8 mouse cellular contexts compared by ENCODE assay signal in genomic region chr6:124755831-124756595, GRCm38 (mm10). TPM values are rescaled to one million over a fixed set of nuclear protein-coding genes. Genes with fewer than 3 reads are reported as not detected.
DNase-seq lines count a peak whose midpoint lies in the region; ATAC-seq and TF ChIP-seq lines count a peak whose summit lies in the region.

Gene Gm45234 (minus strand): TSS chr6:124756021.
Gene Atn1 (minus strand): TSS chr6:124756524.

- intact Hi-C loops in heart, postnatal 14 days (cut with DNase I), result loop anchor here (2.0 to 5.0 kb wide), 4 partner anchors 15 to 244 kb away; partner anchors contain the start of genes C1ra, C1rb, Grcc10 and Spsb2

- peak within 1 kb of the TSS; percentile 94 for H3K9ac ChIP-seq in stomach, postnatal 0 days (ENCODE audit: low read length)

- peaks cover 25% of the 10 kb centered on the region for H3K36me3 ChIP-seq in forebrain, embryonic 10.5 days (replicated peaks)
- H3K36me3 ChIP-seq in megakaryocyte, embryonic 14.5 days (replicated peaks; ENCODE audit: low read length), result peaks cover 7% of the 10 kb centered on the region
- H3K36me3 ChIP-seq in stomach, postnatal 0 days (ENCODE audit: control insufficient read depth, insufficient read depth, low read length), result no peaks in the 10 kb centered on the region

- H3K27me3 ChIP-seq in forebrain, embryonic 10.5 days (ENCODE audit: poor library complexity, severe bottlenecking), result no peaks in the 10 kb centered on the region; the same call in 1 of the 2 replicates
- peaks cover 23% of the 10 kb centered on the region for H3K27me3 ChIP-seq in megakaryocyte, embryonic 14.5 days (replicated peaks)
- no peaks in the 10 kb centered on the region for H3K27me3 ChIP-seq in stomach, postnatal 0 days (ENCODE audit: control insufficient read depth, insufficient read depth, low read length)

- ATAC-seq in stomach, postnatal 0 days (ENCODE audit: low FRiP score, low TSS enrichment), result peak; percentile 56

- peak within 1 kb of the TSS; percentile 72 for H3K4me2 ChIP-seq in stomach, postnatal 0 days (replicated peaks; ENCODE audit: low read depth)

- TF ChIP-seq CTCF in stomach, postnatal 0 days (IDR thresholded peaks at IDR 0.05; ENCODE audit: low read depth), result no peak

- DNase-seq in ovary, postnatal 36 days (ENCODE audit: low spot score), result peak; percentile 78
- DNase-seq in ovary, postnatal 14 days (ENCODE audit: low spot score), result no peak
- DNase-seq in adrenal gland, postnatal 36 days, result peak; percentile 83 to 93
- DNase-seq in forebrain, embryonic 10.5 days (ENCODE audit: extremely low spot score, low spot score), result peak; percentile 70
- DNase-seq in heart, postnatal 14 days, result peak; percentile 80
- peak; percentile 78 to 88 for DNase-seq in kidney, postnatal 36 days
- DNase-seq in stomach, postnatal 0 days (ENCODE audit: low spot score), result peak; percentile 84

- under 1% methylated on average over 70 of the region's 100 CpGs for WGBS in forebrain, embryonic 10.5 days
- 2% methylated on average over 38 of the region's 100 CpGs for WGBS in stomach, postnatal 0 days

- H3K27ac ChIP-seq in forebrain, embryonic 10.5 days, result peak within 1 kb of the TSS; percentile 99
- H3K27ac ChIP-seq in stomach, postnatal 0 days (replicated peaks), result peak within 1 kb of the TSS; percentile 97

- no peak for TF ChIP-seq EP300 in stomach, postnatal 0 days (optimal IDR thresholded peaks at IDR 0.05)

- no peaks in the 10 kb centered on the region for H3K9me3 ChIP-seq in forebrain, embryonic 10.5 days
- no peaks in the 10 kb centered on the region for H3K9me3 ChIP-seq in megakaryocyte, embryonic 14.5 days
- H3K9me3 ChIP-seq in stomach, postnatal 0 days (ENCODE audit: control insufficient read depth, low read length), result no peaks in the 10 kb centered on the region

- H3K4me1 ChIP-seq in forebrain, embryonic 10.5 days, result peaks cover 54% of the 10 kb centered on the region
- H3K4me1 ChIP-seq in megakaryocyte, embryonic 14.5 days, result peaks cover 55% of the 10 kb centered on the region
- H3K4me1 ChIP-seq in stomach, postnatal 0 days (replicated peaks; ENCODE audit: control insufficient read depth, insufficient read depth), result peaks cover 10% of the 10 kb centered on the region

- peak within 1 kb of the TSS; percentile 91 for H3K4me3 ChIP-seq in forebrain, embryonic 10.5 days
- H3K4me3 ChIP-seq in megakaryocyte, embryonic 14.5 days (replicated peaks), result peak within 1 kb of the TSS; percentile 97
- H3K4me3 ChIP-seq in stomach, postnatal 0 days (ENCODE audit: low read depth, low read length), result peak within 1 kb of the TSS; percentile 76

RNA-seq across cellular contexts. Expression of gene Gm45234, which starts in this region (rescaled TPM):
- under 1 TPM in 1 of 2 experiments, not detected in 1; 0.56 TPM for total RNA-seq in adrenal gland, postnatal 36 days (2021)
- polyA plus RNA-seq in forebrain, embryonic 10.5 days (2016; fragmentation: Nextera tagmentation; extraction: Ambion mirVana), result not detected in 2 replicates
- 1 to 10 TPM in 1 of 2 experiments, not detected in 1; 1.5 TPM for total RNA-seq in heart, postnatal 14 days (2021)
- polyA plus RNA-seq in megakaryocyte, embryonic 14.5 days (2012; ENCODE audit: insufficient read depth, low replicate concordance), result 43.0 TPM in 1 of 2 replicates, not detected in the other
- polyA plus RNA-seq in stomach, postnatal 0 days (2015; fragmentation: Nextera tagmentation; extraction: Ambion mirVana), result not detected in 2 replicates

RNA-seq across cellular contexts. Expression of gene Atn1, which starts in this region (rescaled TPM):
- 10 to 100 TPM; 77.4 to 78.1 TPM for total RNA-seq in adrenal gland, postnatal 36 days (2021)
- polyA plus RNA-seq in forebrain, embryonic 10.5 days (2016; fragmentation: Nextera tagmentation; extraction: Ambion mirVana), result 12.5 and 14.2 TPM in 2 replicates
- 10 to 100 TPM; 48.1 to 48.9 TPM for total RNA-seq in heart, postnatal 14 days (2021)
- polyA plus RNA-seq in megakaryocyte, embryonic 14.5 days (2012; ENCODE audit: insufficient read depth, low replicate concordance), result 38.5 and 97.6 TPM in 2 replicates
- 6.6 and 6.9 TPM in 2 replicates for polyA plus RNA-seq in stomach, postnatal 0 days (2015; fragmentation: Nextera tagmentation; extraction: Ambion mirVana)
